Mouse (Mus musculus): Measurements from ENCODE around the gene Nudt14. TPM values are rescaled to one million over a fixed set of nuclear protein-coding genes. Genes with fewer than 3 reads are reported as not detected.

The Nudt14 gene
- total RNA-seq, 2 experiments from 2014 or later: 46.9 to 50.2 TPM

- no peak for DNase-seq
Measured at GRCm38 (mm10) chr12:112912951-112913745, 28.8 kb downstream of the Nudt14 start.

GRCm38 (mm10) chr12:112911701-112912100 is 30.2 kb downstream of the Nudt14 start:
- no peak for DNase-seq

DNA sequence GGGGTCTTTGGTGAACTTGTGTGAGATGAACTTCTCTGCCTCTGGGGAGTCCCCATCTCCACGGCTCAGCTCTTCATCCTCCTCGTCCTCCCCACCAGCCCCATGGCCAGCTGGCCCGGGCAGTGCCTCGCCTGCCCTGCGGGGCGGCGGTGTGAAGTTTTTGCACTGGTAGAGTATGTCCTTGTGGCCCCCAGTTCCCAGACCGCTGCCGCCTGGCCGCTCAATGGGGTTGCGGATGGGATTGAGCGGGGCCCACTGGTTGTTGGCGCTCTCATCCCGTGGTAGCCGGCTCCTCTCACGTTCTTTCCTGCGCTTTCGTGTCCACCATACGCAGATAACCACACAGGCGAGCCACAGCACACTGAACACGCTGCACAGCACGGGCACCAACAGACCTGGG is 32.9 kb downstream of the Nudt14 start:
- no peak for DNase-seq

GRCm38 (mm10) chr12:112905001-112905400 is 36.9 kb downstream of the Nudt14 start:
- DNase-seq: no peak

DNA sequence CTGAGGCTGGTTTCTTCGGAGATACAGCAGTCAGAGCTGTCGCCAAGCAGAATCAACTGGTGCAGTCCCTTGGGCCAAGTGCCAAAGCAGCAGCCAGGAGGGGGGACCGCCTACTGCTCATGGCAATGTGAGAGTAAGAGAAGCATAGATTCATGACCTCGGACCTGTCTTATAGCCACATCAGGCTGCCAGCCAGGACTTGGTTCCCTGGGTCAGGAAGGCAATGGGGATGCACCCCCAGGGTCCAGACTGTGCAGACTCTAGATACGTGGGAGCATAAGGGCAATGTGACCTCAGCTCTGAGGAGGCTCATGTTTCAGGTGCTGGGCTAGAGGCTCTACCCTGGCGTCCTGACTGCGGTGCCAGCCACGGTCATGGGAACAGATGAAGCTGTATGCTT is 38.0 kb downstream of the Nudt14 start:
- DNase-seq: peak; percentile 34

DNA sequence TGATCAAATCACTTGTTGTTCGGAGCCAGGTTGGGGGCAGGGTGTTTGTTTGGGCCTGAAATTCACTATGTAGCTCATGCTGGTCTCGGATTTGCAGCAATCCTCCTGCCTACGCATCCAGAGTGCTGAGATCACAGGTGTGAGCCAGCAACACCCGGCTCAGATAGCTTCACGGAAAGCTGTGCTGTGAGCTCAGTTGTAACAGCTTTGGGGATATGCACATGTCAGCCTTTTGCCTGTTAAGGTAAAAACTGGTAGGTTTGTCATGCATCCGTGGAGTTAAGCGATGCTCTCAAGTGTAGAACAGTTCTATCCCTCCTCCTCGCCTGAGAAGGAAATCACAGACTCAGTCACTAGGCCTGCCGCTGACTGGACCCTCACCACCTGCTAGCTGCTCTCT is 41.3 kb downstream of the Nudt14 start:
- no peak for DNase-seq

DNA sequence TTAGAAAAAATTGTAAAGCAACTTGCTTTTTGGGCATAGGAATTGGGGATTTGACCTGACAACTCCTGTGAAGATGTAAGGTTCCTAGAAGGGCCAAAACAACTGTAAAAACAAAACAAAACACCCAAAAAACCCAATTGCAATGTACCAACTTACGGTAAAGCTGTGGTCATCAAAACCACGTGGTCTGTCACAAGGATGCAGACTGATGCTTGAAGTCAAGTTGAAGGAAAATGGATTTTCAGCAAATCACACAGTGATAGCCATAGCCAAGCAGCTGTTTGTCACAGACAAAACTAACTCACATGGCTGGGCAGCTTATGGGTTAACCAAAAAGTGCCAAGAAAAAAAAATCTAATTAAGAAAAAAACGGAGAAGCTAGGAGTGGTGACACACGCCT is 43.0 kb downstream of the Nudt14 start:
- no peak for DNase-seq

GRCm38 (mm10) chr12:112898351-112898750 is 43.6 kb downstream of the Nudt14 start:
- DNase-seq: no peak

- peak; percentile 57 for DNase-seq
Measured at GRCm38 (mm10) chr12:112897522-112898212, 44.3 kb downstream of the Nudt14 start.

DNA sequence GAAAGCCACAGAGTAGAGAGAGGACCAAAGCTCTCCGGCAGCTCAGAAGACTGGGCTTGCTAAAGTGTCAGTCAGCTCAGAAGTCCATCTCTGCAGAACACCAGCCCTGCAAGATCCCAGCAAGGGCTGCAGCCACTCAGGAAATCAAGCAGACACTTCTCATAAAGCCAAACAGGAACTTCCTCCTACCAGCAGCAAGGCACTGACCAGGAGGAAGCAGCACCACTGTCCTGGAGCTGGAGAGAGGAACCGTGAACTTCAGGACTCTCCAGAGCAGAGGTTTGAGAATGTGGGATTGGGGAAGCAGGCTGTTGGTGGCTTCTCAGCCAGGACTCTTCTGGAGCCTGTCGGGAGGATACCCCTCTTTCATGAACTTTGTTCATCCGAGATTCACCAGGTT is 47.0 kb downstream of the Nudt14 start:
- DNase-seq: no peak

- no peak for DNase-seq
Measured at GRCm38 (mm10) chr12:112894303-112894884, 47.5 kb downstream of the Nudt14 start.

GRCm38 (mm10) chr12:112885465-112885864 is 56.5 kb downstream of the Nudt14 start:
- DNase-seq: no peak

Small RNA genes within 50 kb of the gene (microRNA-seq; reads per million reads assigned to microRNA genes)
- not detected for gene Mir6941

Other genes with a start within 250 kb of the Nudt14 start
- gene Cep170b, start 221.7 kb downstream of the Nudt14 start, total RNA-seq (2021): 10 to 100 TPM; 28.8 to 29.6 TPM
- gene Pld4, start 181.5 kb downstream of the Nudt14 start, total RNA-seq (2021): 10 to 100 TPM; 10.8 to 13.4 TPM
- gene Ahnak2, start 139.5 kb downstream of the Nudt14 start, total RNA-seq (2021): 10 to 100 TPM in 1 of 2 experiments, 1 to 10 TPM in 1; 9.4 to 13.5 TPM
- gene Clba1, start 133.2 kb downstream of the Nudt14 start, total RNA-seq (2021): 1 to 10 TPM; 4.4 to 5.1 TPM
- 10 to 100 TPM; 20.2 to 23.1 TPM for gene Cdca4, start 112.7 kb downstream of the Nudt14 start, total RNA-seq (2021)
- 1 to 10 TPM; 1.1 to 1.2 TPM for gene Gpr132, start 73.9 kb downstream of the Nudt14 start, total RNA-seq (2021)
- gene Jag2, start 12.3 kb downstream of the Nudt14 start, total RNA-seq (2021): 10 to 100 TPM; 13.2 to 23.1 TPM
- gene Btbd6, start 34.4 kb upstream of the Nudt14 start, total RNA-seq (2021): 10 to 100 TPM; 16.9 to 28.1 TPM
- gene Brf1, start 58.6 kb upstream of the Nudt14 start, total RNA-seq (2021): 10 to 100 TPM; 40.1 to 55.3 TPM
- gene Pacs2, start 72.4 kb upstream of the Nudt14 start, total RNA-seq (2021): 10 to 100 TPM; 30.3 to 37.1 TPM
- gene Tex22, start 132.4 kb upstream of the Nudt14 start, total RNA-seq (2021): not detected
- gene Mta1, start 156.2 kb upstream of the Nudt14 start, total RNA-seq (2021): 10 to 100 TPM; 78.1 to 85.9 TPM
- 100 to 1,000 TPM; 184 to 199 TPM for gene Crip2, start 198.1 kb upstream of the Nudt14 start, total RNA-seq (2021)
- 100 to 1,000 TPM; 151 to 176 TPM for gene Crip1, start 204.2 kb upstream of the Nudt14 start, total RNA-seq (2021)
- gene Tedc1, start 214.3 kb upstream of the Nudt14 start, total RNA-seq (2021): 1 to 10 TPM; 3.1 to 5.4 TPM
- gene Tmem121, start 243.8 kb upstream of the Nudt14 start, total RNA-seq (2021): 1 to 10 TPM; 3.0 to 3.1 TPM